Mouse (Mus musculus) thymus, postnatal 0 days (tissue): ENCODE results near the gene Ryr3. TPM values are rescaled to one million over a fixed set of nuclear protein-coding genes. Genes with fewer than 3 reads are reported as not detected.

Experiments
- microRNA-seq: library from miRNA; unstranded; fragments of <30 nt; microRNA quantifications from one replicate; pipeline ENCODE4, GENCODE M21; 2016; ENCODE audit warnings: borderline number of aligned reads
- polyA plus RNA-seq: library from polyadenylated mRNA; unstranded; fragments of >200 nt; fragmentation: Nextera tagmentation; extraction: Ambion mirVana; gene quantifications from 2 replicates; pipeline ENCODE4 v1.2.1, GENCODE M21; 2015

Gene Ryr3
- polyA plus RNA-seq, 1 experiment from 2014 or later = 1.2 TPM

Small RNAs within 50 kb of the gene (microRNA-seq; reads per million reads assigned to microRNA genes)
- gene Gm44374 = not detected

Other genes starting within 250 kb of the Ryr3 start
- not detected in 2 replicates for gene Tmco5b, start 68.6 kb upstream of the Ryr3 start, polyA plus RNA-seq
- gene Fmn1, start 110.6 kb upstream of the Ryr3 start, polyA plus RNA-seq = 0.47 and 0.62 TPM in 2 replicates